Mouse (Mus musculus): ENCODE results near the gene Olfr1221. TPM values are rescaled to one million over a fixed set of nuclear protein-coding genes. Genes with fewer than 3 reads are reported as not detected.
"Not testable (repeated sequence)": the region's sequence is repeated elsewhere in the genome, so short reads cannot be mapped to it uniquely, and the experiment has no call there.

The Olfr1221 gene
- not detected in 2 replicates for polyA plus RNA-seq (2015; fragmentation: Nextera tagmentation; extraction: Ambion mirVana)

DNA sequence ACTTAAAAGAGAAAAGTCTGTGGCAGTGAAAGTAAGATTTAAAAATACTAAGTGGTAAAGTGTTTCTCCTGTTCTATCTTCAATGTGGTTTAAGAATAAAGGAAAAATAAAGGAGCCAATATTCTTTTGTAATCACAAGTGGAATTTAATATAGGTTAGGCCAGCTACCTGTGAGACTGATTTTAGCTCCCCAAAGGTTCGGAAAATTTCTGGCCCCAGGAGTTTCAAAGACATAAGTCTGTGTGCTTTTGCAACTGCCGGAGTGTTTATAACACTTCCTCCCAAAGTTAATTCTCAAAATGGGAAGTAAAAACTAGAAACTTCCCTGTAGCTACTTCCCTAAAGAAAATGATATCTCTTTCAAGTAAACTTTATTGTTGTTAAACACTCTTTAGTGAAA, at the start of gene Olfr1221:
Olfr1221 (minus strand) TSS at position 101 of the 400 bp plus-strand sequence.
- 77% methylated on average over 2 of the region's 2 CpGs for WGBS
- Histone ChIP-seq H3K4me1 (replicated peaks) (no peaks in the 10 kb centered on the region), H3K27me3 (no peaks in the 10 kb centered on the region), H3K27ac (no peak within 1 kb of the TSS), H3K4me3 (no peak within 1 kb of the TSS), H3K9ac (no peak within 1 kb of the TSS), H3K36me3 (no peaks in the 10 kb centered on the region), H3K4me2 (no peak within 1 kb of the TSS), H3K9me3 (replicated peaks) (no peaks in the 10 kb centered on the region)
- no peak for ATAC-seq (replicated peaks; ENCODE audit: insufficient number of reproducible peaks, insufficient read depth, low FRiP score, low read depth)

DNA sequence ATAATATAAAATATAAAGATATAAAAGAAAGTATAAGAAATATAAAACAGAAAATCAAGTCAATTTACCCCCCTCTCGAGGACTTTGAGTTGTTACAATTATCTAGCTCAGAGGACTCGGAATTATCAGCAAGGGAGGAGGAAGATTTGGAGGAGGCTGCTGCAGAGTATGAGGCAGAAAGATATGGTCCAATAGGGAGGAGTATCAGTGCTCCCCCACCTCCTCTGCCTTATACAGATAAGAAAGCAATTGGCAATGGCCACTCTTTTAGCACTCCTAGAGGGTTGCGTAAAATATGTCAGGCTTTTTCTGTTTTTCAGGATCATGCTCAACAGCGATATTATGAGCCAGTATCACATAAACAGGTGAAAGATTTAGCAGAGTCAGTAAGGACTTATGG, 47.6 kb upstream of the Olfr1221 start:
- H3K4me2 ChIP-seq; H3K9me3 ChIP-seq (replicated peaks); H3K36me3 ChIP-seq; H3K9ac ChIP-seq; H3K27ac ChIP-seq; H3K4me3 ChIP-seq; ATAC-seq (replicated peaks; ENCODE audit: insufficient number of reproducible peaks, insufficient read depth, low FRiP score, low read depth); H3K27me3 ChIP-seq; H3K4me1 ChIP-seq (replicated peaks): not testable (repeated sequence)
- 83% methylated on average over 4 of the region's 4 CpGs for WGBS

- not testable (repeated sequence) for H3K36me3 ChIP-seq; H3K27me3 ChIP-seq; H3K4me1 ChIP-seq (replicated peaks); H3K4me2 ChIP-seq; H3K4me3 ChIP-seq; ATAC-seq (replicated peaks; ENCODE audit: insufficient number of reproducible peaks, insufficient read depth, low FRiP score, low read depth); H3K9me3 ChIP-seq (replicated peaks); H3K9ac ChIP-seq; H3K27ac ChIP-seq
- 84% methylated on average over 8 of the region's 8 CpGs for WGBS
Measured at GRCm38 (mm10) chr2:89163991-89164390, 46.9 kb upstream of the Olfr1221 start, which contains the start of gene Olfr1224-ps1. Olfr1224-ps1 (minus strand) TSS chr2:89164091.

DNA sequence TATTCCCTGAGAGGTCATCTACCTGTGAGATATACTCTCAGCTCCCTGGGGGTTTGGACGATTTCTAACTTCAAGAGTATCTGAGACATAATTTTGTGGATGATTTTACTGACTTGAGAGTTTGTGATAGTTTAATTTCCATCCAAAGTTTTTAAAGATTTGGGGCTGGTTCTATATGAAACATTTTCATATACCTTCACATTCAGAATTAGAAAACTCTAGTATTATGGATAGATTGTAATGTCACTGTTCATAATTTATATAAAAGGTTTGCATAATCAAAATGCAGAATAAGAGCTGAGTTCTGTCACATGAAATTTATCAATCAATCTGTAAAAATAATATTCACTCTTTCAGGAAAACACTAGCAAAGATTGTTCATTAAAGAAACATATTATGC, 34.4 kb upstream of the Olfr1221 start, which contains the start of gene Olfr1223:
Olfr1223 (minus strand) TSS at position 101 of the 400 bp plus-strand sequence.
- Histone ChIP-seq H3K4me1 (replicated peaks) (no peaks in the 10 kb centered on the region), H3K9me3 (replicated peaks) (no peaks in the 10 kb centered on the region), H3K4me2 (no peak within 1 kb of the TSS), H3K4me3 (no peak within 1 kb of the TSS), H3K27me3 (no peaks in the 10 kb centered on the region), H3K27ac (no peak within 1 kb of the TSS), H3K36me3 (no peaks in the 10 kb centered on the region), H3K9ac (no peak within 1 kb of the TSS)
- no peak for ATAC-seq (replicated peaks; ENCODE audit: insufficient number of reproducible peaks, insufficient read depth, low FRiP score, low read depth)
- WGBS, result 66% methylated on average over 1 of the region's 1 CpGs

DNA sequence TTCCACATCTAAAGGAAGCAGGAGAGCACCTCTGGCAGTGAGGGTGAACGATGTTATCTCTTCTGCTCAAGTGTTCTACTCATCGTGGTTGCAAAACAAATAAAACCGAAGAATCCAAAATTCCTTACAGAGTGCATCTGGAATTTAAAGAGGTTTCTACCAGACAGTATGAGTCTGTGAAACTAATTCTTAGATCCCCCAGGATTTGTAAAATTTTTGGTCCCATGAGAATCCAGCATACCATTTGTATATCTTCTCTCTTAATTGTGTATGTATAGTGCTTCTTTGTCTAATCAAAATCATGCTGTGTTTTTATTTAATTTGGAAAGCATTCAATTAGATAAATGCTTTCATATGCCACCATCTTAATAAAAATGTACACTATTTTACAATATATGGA, 15.9 kb upstream of the Olfr1221 start, which contains the start of gene Olfr1222:
Olfr1222 (minus strand) TSS at position 101 of the 400 bp plus-strand sequence.
- Histone ChIP-seq H3K9me3 (replicated peaks) (no peaks in the 10 kb centered on the region), H3K4me3 (no peak within 1 kb of the TSS), H3K27me3 (no peaks in the 10 kb centered on the region), H3K27ac (no peak within 1 kb of the TSS), H3K36me3 (no peaks in the 10 kb centered on the region), H3K9ac (no peak within 1 kb of the TSS), H3K4me2 (no peak within 1 kb of the TSS), H3K4me1 (replicated peaks) (no peaks in the 10 kb centered on the region)
- no peak for ATAC-seq (replicated peaks; ENCODE audit: insufficient number of reproducible peaks, insufficient read depth, low FRiP score, low read depth)
- 28% methylated on average over 3 of the region's 3 CpGs for WGBS

DNA sequence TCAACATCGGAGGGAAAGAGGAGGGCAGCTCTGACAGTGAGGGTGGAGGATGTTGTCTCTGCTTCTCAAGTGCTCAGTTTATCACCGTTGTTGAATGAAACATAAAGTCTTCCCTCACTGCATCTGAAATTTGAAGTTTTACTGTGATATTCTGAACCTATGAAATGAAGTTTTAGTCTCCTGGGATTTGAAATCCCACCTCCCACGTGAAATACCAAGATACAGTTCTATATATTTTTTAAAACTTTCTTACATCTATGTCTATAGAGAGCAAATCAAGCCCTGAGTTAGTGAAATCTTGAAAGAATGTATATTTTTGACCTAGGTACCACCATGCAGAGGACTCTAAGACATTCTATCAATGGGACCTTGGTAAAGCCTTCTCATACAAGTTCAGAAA, 10.3 kb downstream of the Olfr1221 start, which contains the start of gene Olfr1220:
Olfr1220 (minus strand) TSS at position 101 of the 400 bp plus-strand sequence.
- no peak for ATAC-seq (replicated peaks; ENCODE audit: insufficient number of reproducible peaks, insufficient read depth, low FRiP score, low read depth)
- no peak within 1 kb of the TSS for H3K4me3 ChIP-seq
- H3K36me3 ChIP-seq, result no peaks in the 10 kb centered on the region
- 67% methylated on average over 3 of the region's 3 CpGs for WGBS
- no peak within 1 kb of the TSS for H3K4me2 ChIP-seq
- H3K27ac ChIP-seq, result no peak within 1 kb of the TSS
- no peaks in the 10 kb centered on the region for H3K27me3 ChIP-seq
- H3K9ac ChIP-seq, result no peak within 1 kb of the TSS
- H3K4me1 ChIP-seq (replicated peaks), result no peaks in the 10 kb centered on the region
- no peaks in the 10 kb centered on the region for H3K9me3 ChIP-seq (replicated peaks)

DNA sequence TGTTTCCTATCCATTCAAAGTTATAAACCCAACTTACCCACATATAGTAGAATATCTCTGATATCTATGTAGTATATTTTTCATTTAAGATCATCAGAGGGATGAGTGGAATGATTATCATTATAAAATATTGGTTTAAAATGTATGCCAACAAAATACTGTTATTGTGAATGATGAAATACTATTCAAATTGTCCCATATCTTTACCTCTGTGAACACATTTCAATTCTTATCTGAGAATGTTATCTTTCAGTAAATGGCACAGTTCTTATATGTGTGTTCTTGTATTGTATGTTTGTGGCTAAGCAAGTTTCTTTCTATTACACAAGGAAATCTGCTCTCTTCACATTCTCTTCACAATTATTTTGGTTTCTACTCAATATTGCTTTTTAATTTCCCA, 11.4 kb downstream of the Olfr1221 start:
- H3K9ac ChIP-seq, result no peak overlapping the region
- ATAC-seq (replicated peaks; ENCODE audit: insufficient number of reproducible peaks, insufficient read depth, low FRiP score, low read depth), result no peak

GRCm38 (mm10) chr2:89093848-89094247, 23.2 kb downstream of the Olfr1221 start:
- H3K27ac ChIP-seq, result no peak overlapping the region
- 94% methylated on average over 1 of the region's 1 CpGs for WGBS
- H3K27me3 ChIP-seq, result no peaks in the 10 kb centered on the region
- no peak overlapping the region for H3K4me3 ChIP-seq
- no peak overlapping the region for H3K4me2 ChIP-seq
- H3K36me3 ChIP-seq, result no peaks in the 10 kb centered on the region
- no peaks in the 10 kb centered on the region for H3K9me3 ChIP-seq (replicated peaks)
- ATAC-seq (replicated peaks; ENCODE audit: insufficient number of reproducible peaks, insufficient read depth, low FRiP score, low read depth), result no peak
- H3K4me1 ChIP-seq (replicated peaks), result no peaks in the 10 kb centered on the region
- H3K9ac ChIP-seq, result no peak overlapping the region

More for the DNA sequence above, 11.4 kb downstream of the Olfr1221 start:
- no peak overlapping the region for H3K4me2 ChIP-seq
- H3K4me1 ChIP-seq (replicated peaks), result no peaks in the 10 kb centered on the region
- no peaks in the 10 kb centered on the region for H3K9me3 ChIP-seq (replicated peaks)
- H3K27me3 ChIP-seq, result no peaks in the 10 kb centered on the region
- no peaks in the 10 kb centered on the region for H3K36me3 ChIP-seq
- H3K27ac ChIP-seq, result no peak overlapping the region
- H3K4me3 ChIP-seq, result no peak overlapping the region

GRCm38 (mm10) chr2:89083413-89083812, 33.7 kb downstream of the Olfr1221 start, which contains the start of gene Olfr1219:
Olfr1219 (minus strand) TSS chr2:89083513.
- H3K4me2 ChIP-seq, result no peak within 1 kb of the TSS
- WGBS, result 46% methylated on average over 1 of the region's 1 CpGs
- no peak within 1 kb of the TSS for H3K27ac ChIP-seq
- H3K9ac ChIP-seq, result no peak within 1 kb of the TSS
- no peak within 1 kb of the TSS for H3K4me3 ChIP-seq
- no peaks in the 10 kb centered on the region for H3K27me3 ChIP-seq
- H3K36me3 ChIP-seq, result no peaks in the 10 kb centered on the region
- H3K4me1 ChIP-seq (replicated peaks), result no peaks in the 10 kb centered on the region
- ATAC-seq (replicated peaks; ENCODE audit: insufficient number of reproducible peaks, insufficient read depth, low FRiP score, low read depth), result no peak
- H3K9me3 ChIP-seq (replicated peaks), result no peaks in the 10 kb centered on the region

GRCm38 (mm10) chr2:89081487-89081886, 35.6 kb downstream of the Olfr1221 start:
- Histone ChIP-seq H3K4me3 (no peak overlapping the region), H3K36me3 (no peaks in the 10 kb centered on the region), H3K9ac (no peak overlapping the region), H3K4me1 (replicated peaks) (no peaks in the 10 kb centered on the region), H3K9me3 (replicated peaks) (no peaks in the 10 kb centered on the region), H3K4me2 (no peak overlapping the region), H3K27me3 (no peaks in the 10 kb centered on the region), H3K27ac (no peak overlapping the region)
- no peak for ATAC-seq (replicated peaks; ENCODE audit: insufficient number of reproducible peaks, insufficient read depth, low FRiP score, low read depth)

DNA sequence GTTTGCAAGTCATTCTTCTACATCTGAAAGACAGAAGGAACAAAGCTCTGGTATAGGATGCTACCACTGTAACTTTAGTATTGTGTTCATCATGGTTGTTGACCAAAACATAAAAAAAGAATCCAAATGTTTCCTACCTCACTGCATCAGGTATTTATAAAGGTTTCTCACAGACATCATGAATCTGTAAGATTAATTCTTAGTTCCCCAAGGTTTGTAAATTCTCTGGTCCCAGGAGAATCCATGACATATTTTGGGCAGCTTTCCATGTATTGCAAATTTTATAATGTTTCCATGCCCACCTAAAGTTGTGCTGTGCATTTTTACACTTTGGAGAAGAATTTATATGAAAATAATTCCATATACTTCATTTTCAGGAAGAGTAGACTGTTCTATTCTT, 56.0 kb downstream of the Olfr1221 start, which contains the start of gene Olfr1218:
Olfr1218 (minus strand) TSS at position 101 of the 400 bp plus-strand sequence.
- Histone ChIP-seq H3K27ac (no peak within 1 kb of the TSS), H3K9ac (no peak within 1 kb of the TSS), H3K9me3 (replicated peaks) (no peaks in the 10 kb centered on the region), H3K4me2 (no peak within 1 kb of the TSS), H3K4me3 (no peak within 1 kb of the TSS), H3K27me3 (no peaks in the 10 kb centered on the region), H3K36me3 (no peaks in the 10 kb centered on the region), H3K4me1 (replicated peaks) (no peaks in the 10 kb centered on the region)
- no peak for ATAC-seq (replicated peaks; ENCODE audit: insufficient number of reproducible peaks, insufficient read depth, low FRiP score, low read depth)

Data from heart, embryonic 15.5 days (tissue).